Mouse (Mus musculus) small intestine, adult 2 months (tissue): ENCODE results near the gene Zfp319. TPM values are rescaled to one million over a fixed set of nuclear protein-coding genes. Genes with fewer than 3 reads are reported as not detected.

Experiments
- H3K27ac ChIP-seq: fragments of 200-500 bp; 2 replicates; pipeline ENCODE4 v1.5.1; 2012; ENCODE audit warnings: low read depth, low read length, control low read depth, inconsistent platforms; ENCODE audit not compliant: insufficient read depth
- H3K27me3 ChIP-seq: fragments of 200-500 bp; 2 replicates; pipeline ENCODE4 v1.6.1; 2012; ENCODE audit warnings: mild to moderate bottlenecking, moderate library complexity, low read length, inconsistent platforms; ENCODE audit not compliant: control insufficient read depth, insufficient read depth
- H3K36me3 ChIP-seq: fragments of 200-500 bp; 2 replicates; pipeline ENCODE4 v1.6.1; 2012; ENCODE audit warnings: mild to moderate bottlenecking, low read length, control low read depth, inconsistent platforms; ENCODE audit not compliant: control insufficient read depth, insufficient read depth
- H3K4me1 ChIP-seq: fragments of 200-500 bp; 2 replicates; pipeline ENCODE4 v1.6.1; 2012; ENCODE audit warnings: low read length, inconsistent platforms, mixed read lengths; ENCODE audit not compliant: control insufficient read depth, insufficient read depth, insufficient read length
- H3K4me3 ChIP-seq: fragments of 200-500 bp; 2 replicates; pipeline ENCODE4 v1.5.1; 2012; ENCODE audit warnings: low read depth, mild to moderate bottlenecking, control low read depth, inconsistent platforms, low read length, moderate library complexity
- CTCF ChIP-seq: fragments of 200-500 bp; IDR thresholded peaks from 2 replicates; pipeline ENCODE4 v1.5.1; 2012; ENCODE audit warnings: low read depth, mild to moderate bottlenecking, control low read depth, inconsistent platforms, low read length, moderate library complexity, mixed read lengths; ENCODE audit not compliant: insufficient replicate concordance, insufficient read length; ENCODE audit errors: extremely low read depth
- POLR2A ChIP-seq: fragments of 200-500 bp; IDR thresholded peaks from 2 replicates; pipeline ENCODE4 v1.6.1; 2012; ENCODE audit warnings: low read depth, mild to moderate bottlenecking, control low read depth, inconsistent platforms, low read length, moderate library complexity
- WGBS: fragments of 180-500 bp; shearing (Covaris S2); methylation state at CpG from one replicate; pipeline ENCODE4 v1.1.7; 2018; 5-methylcytosine and 5-hydroxymethylcytosine counted together
- polyA plus RNA-seq: library from polyadenylated mRNA; depleted of rRNA; stranded (reverse); fragments of >200 nt; gene quantifications from 2 replicates; pipeline ENCODE4 v1.2.3, GENCODE M21; 2012

The Zfp319 gene
- polyA plus RNA-seq, 1 experiment, result 8.7 TPM

GRCm38 (mm10) chr8:95374429-95374828 lies 42.7 kb upstream of the Zfp319 start:
- TF ChIP-seq CTCF, result no peak
- TF ChIP-seq POLR2A, result no peak
- Histone ChIP-seq H3K27me3 (no peaks in the 10 kb centered on the region), H3K36me3 (no peaks in the 10 kb centered on the region; the same call in 1 of the 2 replicates), H3K27ac (no peak overlapping the region), H3K4me1 (peaks cover 15% of the 10 kb centered on the region; the same call in 1 of the 2 replicates), H3K4me3 (no peak overlapping the region)
- 79% methylated on average over 3 of the region's 3 CpGs for WGBS

GRCm38 (mm10) chr8:95373389-95374002 lies 41.7 kb upstream of the Zfp319 start:
- no peaks in the 10 kb centered on the region for H3K27me3 ChIP-seq
- 64% methylated on average over 12 of the region's 12 CpGs for WGBS
- H3K4me3 ChIP-seq, result no peak overlapping the region
- peaks cover 15% of the 10 kb centered on the region; the same call in 1 of the 2 replicates for H3K4me1 ChIP-seq
- no peaks in the 10 kb centered on the region; the same call in 1 of the 2 replicates for H3K36me3 ChIP-seq
- TF ChIP-seq CTCF (no peak), POLR2A (no peak)
- no peak overlapping the region for H3K27ac ChIP-seq

- Histone ChIP-seq H3K27ac (no peak overlapping the region), H3K4me3 (no peak overlapping the region), H3K36me3 (no peaks in the 10 kb centered on the region; the same call in 1 of the 2 replicates), H3K4me1 (no peaks in the 10 kb centered on the region), H3K27me3 (no peaks in the 10 kb centered on the region)
- WGBS, result 64% methylated on average over 20 of the region's 20 CpGs
- TF ChIP-seq CTCF, result no peak
- no peak for TF ChIP-seq POLR2A
These were observed 38.0 kb upstream of the Zfp319 start for GRCm38 (mm10) chr8:95369581-95370326.

GRCm38 (mm10) chr8:95363849-95364248 lies 32.1 kb upstream of the Zfp319 start:
- no peak for TF ChIP-seq CTCF
- no peak for TF ChIP-seq POLR2A

GRCm38 (mm10) chr8:95362272-95362671 lies 30.5 kb upstream of the Zfp319 start:
- Histone ChIP-seq H3K36me3 (no peaks in the 10 kb centered on the region), H3K4me3 (no peak overlapping the region), H3K27ac (no peak overlapping the region), H3K27me3 (no peaks in the 10 kb centered on the region), H3K4me1 (peaks cover 32% of the 10 kb centered on the region)
- TF ChIP-seq CTCF (no peak), POLR2A (no peak)
- 54% methylated on average over 6 of the region's 6 CpGs for WGBS

More at GRCm38 (mm10) chr8:95363849-95364248, 32.1 kb upstream of the Zfp319 start:
- 51% methylated on average over 2 of the region's 2 CpGs for WGBS
- Histone ChIP-seq H3K27ac (0 out of 2 replicates have a peak overlapping the region, but pooled peaks have one; percentile 14), H3K4me3 (no peak overlapping the region), H3K27me3 (no peaks in the 10 kb centered on the region), H3K4me1 (peaks cover 24% of the 10 kb centered on the region), H3K36me3 (no peaks in the 10 kb centered on the region)

- no peak overlapping the region for H3K27ac ChIP-seq
- WGBS, result 78% methylated on average over 3 of the region's 3 CpGs
- no peak overlapping the region for H3K4me3 ChIP-seq
- peaks cover 35% of the 10 kb centered on the region for H3K4me1 ChIP-seq
- TF ChIP-seq POLR2A, result no peak
- no peak for TF ChIP-seq CTCF
- H3K27me3 ChIP-seq, result no peaks in the 10 kb centered on the region
- H3K36me3 ChIP-seq, result no peaks in the 10 kb centered on the region
These were observed 29.2 kb upstream of the Zfp319 start for GRCm38 (mm10) chr8:95361016-95361341.

GRCm38 (mm10) chr8:95360181-95361015 lies 28.6 kb upstream of the Zfp319 start:
- Histone ChIP-seq H3K27me3 (no peaks in the 10 kb centered on the region), H3K36me3 (no peaks in the 10 kb centered on the region), H3K27ac (peak overlapping the region; percentile 92), H3K4me1 (peaks cover 35% of the 10 kb centered on the region), H3K4me3 (no peak overlapping the region)
- 22% methylated on average over 7 of the region's 7 CpGs for WGBS
- TF ChIP-seq POLR2A (no peak), CTCF (no peak)
